Mouse (Mus musculus) midbrain, postnatal 0 days (tissue): ENCODE measurements around the gene Chrm3. TPM values are rescaled to one million over a fixed set of nuclear protein-coding genes. Genes with fewer than 3 reads are reported as not detected.
"Not testable (repeated sequence)": the region's sequence is repeated elsewhere in the genome, so short reads cannot be mapped to it uniquely, and the experiment has no call there.

Experiments used
- ATAC-seq: fragments of 200-750 bp; cut with Nextera tagmentation; 2 replicates; pipeline ENCODE4 v1.8.0; 2017; ENCODE audit warnings: moderate number of reproducible peaks, mild to moderate bottlenecking, moderate TSS enrichment, moderate library complexity; ENCODE audit not compliant: low FRiP score
- DNase-seq: peaks from one replicate; pipeline ENCODE4 v3.0.0-alpha.2; 2015; ENCODE audit warnings: low spot score
- H3K27ac ChIP-seq: fragments of 300-500 bp; sonication (generic); 2 replicates; pipeline ENCODE4 v1.5.1; 2014; ENCODE audit warnings: low read depth, mild to moderate bottlenecking, low read length, mixed read lengths
- H3K27me3 ChIP-seq: fragments of 300-500 bp; sonication (generic); 2 replicates; pipeline ENCODE4 v1.6.1; 2014; ENCODE audit warnings: low read length, control low read depth, mixed read lengths; ENCODE audit not compliant: insufficient read depth
- H3K36me3 ChIP-seq: fragments of 300-500 bp; sonication (generic); 2 replicates; pipeline ENCODE4 v1.6.1; 2014; ENCODE audit warnings: low read length, control low read depth, mixed read lengths; ENCODE audit not compliant: insufficient read depth
- H3K4me1 ChIP-seq: fragments of 300-500 bp; sonication (generic); 2 replicates; pipeline ENCODE4 v1.6.1; 2014; ENCODE audit warnings: mild to moderate bottlenecking, control low read depth, antibody characterized with exemption, low read length, mixed read lengths; ENCODE audit not compliant: insufficient read depth
- H3K4me2 ChIP-seq: fragments of 300-500 bp; sonication (generic); 2 replicates; pipeline ENCODE4 v1.6.1; 2014; ENCODE audit warnings: low read depth, mild to moderate bottlenecking, low read length, mixed read lengths; ENCODE audit not compliant: poor library complexity, severe bottlenecking
- H3K4me3 ChIP-seq: fragments of 300-500 bp; sonication (generic); 2 replicates; pipeline ENCODE4 v1.5.1; 2014; ENCODE audit warnings: low read depth, mild to moderate bottlenecking, low read length, moderate library complexity
- H3K9ac ChIP-seq: fragments of 300-500 bp; sonication (generic); replicated peaks from 2 replicates; pipeline ENCODE4 v1.6.1; 2014; ENCODE audit warnings: mild to moderate bottlenecking, low read length, moderate library complexity, mixed read lengths; ENCODE audit not compliant: poor library complexity, severe bottlenecking
- H3K9me3 ChIP-seq: fragments of 300-500 bp; sonication (generic); 2 replicates; pipeline ENCODE4 v1.6.1; 2016; ENCODE audit warnings: low read length, control low read depth
- CTCF ChIP-seq: IDR thresholded peaks from 2 replicates; pipeline ENCODE4 v1.5.1; 2016; ENCODE audit warnings: antibody characterized with exemption, mild to moderate bottlenecking
- WGBS: fragments of 180-500 bp; shearing (Covaris S2); extraction: QIAGEN DNeasy Blood & Tissue Kit; methylation state at CpG from one replicate; pipeline ENCODE4 v1.1.7; 2014; 5-methylcytosine and 5-hydroxymethylcytosine counted together
- polyA plus RNA-seq: library from polyadenylated mRNA; unstranded; fragments of >200 nt; fragmentation: Nextera tagmentation; extraction: Ambion mirVana; gene quantifications from 2 replicates; pipeline ENCODE4 v1.2.1, GENCODE M21; 2015
- total RNA-seq: library from RNA; depleted of rRNA; stranded (reverse); fragments of >200 nt; gene quantifications from 2 replicates; pipeline ENCODE4 v1.2.3, GENCODE M21; 2014; rRNA removed

Gene Chrm3
- 27.3 and 59.2 TPM in 2 replicates for total RNA-seq
- 3.9 TPM in 2 replicates for polyA plus RNA-seq

- Histone ChIP-seq H3K4me1 (no peaks in the 10 kb centered on the region), H3K36me3 (no peaks in the 10 kb centered on the region), H3K27me3 (no peaks in the 10 kb centered on the region), H3K4me2 (peak within 1 kb of the TSS; percentile 70), H3K9me3 (no peaks in the 10 kb centered on the region), H3K4me3 (peak within 1 kb of the TSS; percentile 61), H3K9ac (peak within 1 kb of the TSS; percentile 67), H3K27ac (peak within 1 kb of the TSS; percentile 57)
- TF ChIP-seq CTCF = peak; percentile 62
- DNase-seq (peak; percentile 86), ATAC-seq (peak; percentile 79)
- WGBS = 2% methylated on average over 18 of the region's 18 CpGs
These were observed at the start of gene Chrm3 for GRCm38 (mm10) chr13:10360777-10361176. Gene Chrm3 (minus strand): TSS chr13:10360847.

- Histone ChIP-seq H3K4me3 (no peak overlapping the region), H3K9me3 (no peaks in the 10 kb centered on the region), H3K27ac (no peak overlapping the region), H3K27me3 (no peaks in the 10 kb centered on the region), H3K4me2 (no peak overlapping the region), H3K9ac (no peak overlapping the region), H3K4me1 (no peaks in the 10 kb centered on the region), H3K36me3 (no peaks in the 10 kb centered on the region)
- DNase-seq = no peak
- 95% methylated on average over 2 of the region's 2 CpGs for WGBS
- TF ChIP-seq CTCF = no peak
- ATAC-seq = no peak
These were observed 33.7 kb upstream of the Chrm3 start for GRCm38 (mm10) chr13:10394364-10394763.

DNA sequence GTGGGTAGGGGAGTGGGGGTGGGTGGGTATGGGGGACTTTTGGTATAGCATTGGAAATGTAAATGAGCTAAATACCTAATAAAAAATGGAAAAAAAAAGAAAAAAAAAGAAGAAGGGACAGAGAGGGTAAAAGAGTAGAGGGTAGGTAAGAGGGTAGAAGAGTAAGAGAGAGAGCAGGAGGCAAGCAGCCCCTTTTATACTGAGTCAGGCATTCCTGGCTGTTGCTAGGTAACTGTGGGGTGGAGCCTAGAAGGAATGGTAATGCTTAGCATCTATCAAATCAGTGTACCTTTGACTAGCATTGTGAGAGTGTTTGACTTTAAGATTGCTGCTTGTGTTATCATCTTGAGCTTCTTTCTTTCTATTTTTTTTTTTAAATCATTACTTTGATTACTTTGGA, 14.8 kb upstream of the Chrm3 start:
- not testable (repeated sequence) for H3K36me3 ChIP-seq, H3K27ac ChIP-seq, H3K27me3 ChIP-seq, ATAC-seq, H3K9ac ChIP-seq, DNase-seq, H3K9me3 ChIP-seq, H3K4me2 ChIP-seq, H3K4me3 ChIP-seq, H3K4me1 ChIP-seq

GRCm38 (mm10) chr13:10360199-10360694, 400 bp downstream of the Chrm3 start:
- WGBS = under 1% methylated on average over 54 of the region's 60 CpGs
- Histone ChIP-seq H3K4me3 (peak overlapping the region; percentile 61), H3K27ac (peak overlapping the region; percentile 57), H3K4me2 (peak overlapping the region; percentile 70), H3K9me3 (no peaks in the 10 kb centered on the region), H3K9ac (peak overlapping the region; percentile 67), H3K4me1 (no peaks in the 10 kb centered on the region), H3K27me3 (no peaks in the 10 kb centered on the region), H3K36me3 (no peaks in the 10 kb centered on the region)
- DNase-seq (peak; percentile 17), ATAC-seq (peak; percentile 69)
- TF ChIP-seq CTCF = no peak

DNA sequence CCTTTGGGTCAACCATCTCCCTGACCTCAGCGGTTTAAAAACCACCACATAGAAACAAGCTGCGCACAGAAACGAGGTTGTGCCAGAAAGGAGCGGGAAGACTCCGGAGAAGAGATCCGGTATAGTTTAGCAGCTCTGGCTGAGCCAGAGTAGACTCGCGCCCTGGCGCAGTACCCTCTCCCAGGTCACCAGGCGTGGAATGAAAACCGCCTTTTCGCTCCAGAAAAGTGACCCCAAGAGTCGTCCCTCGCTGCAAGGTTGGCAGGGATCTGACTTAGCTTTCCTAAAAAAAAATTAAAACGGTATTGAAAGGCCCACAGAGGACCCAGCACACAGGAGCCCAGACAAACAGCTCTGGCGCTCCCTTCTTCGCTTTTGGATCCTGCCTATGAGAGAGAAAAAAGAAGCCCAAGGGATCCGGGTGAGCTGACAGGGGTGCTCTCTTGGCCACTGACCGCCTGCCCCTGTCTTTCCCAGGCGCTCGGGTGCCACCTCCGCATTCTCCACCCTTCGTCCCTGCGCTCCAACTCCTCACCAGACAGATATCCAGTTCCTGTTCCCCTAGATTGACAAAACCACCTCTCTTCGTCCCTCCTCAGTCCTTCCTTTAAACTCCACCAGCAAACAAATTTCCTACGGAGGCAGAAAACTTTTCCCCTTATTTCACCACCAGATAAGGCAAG, 990 bp downstream of the Chrm3 start:
- WGBS = 3% methylated on average over 26 of the region's 26 CpGs
- peak; percentile 3 for DNase-seq
- H3K4me2 ChIP-seq = peak overlapping the region; percentile 70
- H3K9ac ChIP-seq = peak overlapping the region; percentile 67
- 0 out of 2 replicates have a peak, but pooled peaks have one; percentile 3 for ATAC-seq
- no peak for TF ChIP-seq CTCF
- H3K4me3 ChIP-seq = peak overlapping the region; percentile 61
- H3K9me3 ChIP-seq = no peaks in the 10 kb centered on the region
- H3K27ac ChIP-seq = peak overlapping the region; percentile 57
- H3K27me3 ChIP-seq = no peaks in the 10 kb centered on the region
- H3K4me1 ChIP-seq = no peaks in the 10 kb centered on the region
- no peaks in the 10 kb centered on the region for H3K36me3 ChIP-seq

GRCm38 (mm10) chr13:10355796-10356195, 4.9 kb downstream of the Chrm3 start:
- no peaks in the 10 kb centered on the region for H3K4me1 ChIP-seq
- no peaks in the 10 kb centered on the region for H3K36me3 ChIP-seq
- no peaks in the 10 kb centered on the region for H3K9me3 ChIP-seq
- ATAC-seq = no peak
- no peak overlapping the region for H3K9ac ChIP-seq
- no peak for DNase-seq
- TF ChIP-seq CTCF = no peak
- H3K27ac ChIP-seq = no peak overlapping the region
- H3K4me2 ChIP-seq = no peak overlapping the region
- no peak overlapping the region for H3K4me3 ChIP-seq
- WGBS = 88% methylated on average over 5 of the region's 5 CpGs
- H3K27me3 ChIP-seq = no peaks in the 10 kb centered on the region
